Mouse (Mus musculus): ENCODE measurements at regions not wholly inside any gene's neighbourhood (a gene's known extent, or its start where the extent isn't known, plus 50 kb on each side); places are given as distances from the start of the nearest gene placed in this dataset.

GRCm38 (mm10) chr2:75034708-75035107, 209.1 kb downstream of the Mtx2 start:
- H3K9me3 ChIP-seq (replicated peaks), result no peaks in the 10 kb centered on the region
- H3K4me3 ChIP-seq (ENCODE audit: low read depth, low read length), result no peak overlapping the region
- H3K4me1 ChIP-seq (ENCODE audit: insufficient read depth, low read depth, low read length), result no peaks in the 10 kb centered on the region
- ATAC-seq (ENCODE audit: extremely low read depth, insufficient number of reproducible peaks, low FRiP score, poor library complexity, severe bottlenecking), result no peak
- no peaks in the 10 kb centered on the region for H3K27me3 ChIP-seq (ENCODE audit: insufficient read depth, low read length)
- H3K36me3 ChIP-seq (replicated peaks), result no peaks in the 10 kb centered on the region
- TF ChIP-seq CTCF (IDR thresholded peaks at IDR 0.05; ENCODE audit: low read depth, low read length) (no peak), TAL1 (conservative IDR thresholded peaks at IDR 0.05; ENCODE audit: low read depth, low read length) (no peak), GATA1 (IDR thresholded peaks at IDR 0.05; ENCODE audit: borderline replicate concordance, low read length) (no peak), GATA2 (IDR thresholded peaks at IDR 0.05; ENCODE audit: borderline replicate concordance, low read depth, low read length) (no peak), POLR2AphosphoS5 (IDR thresholded peaks at IDR 0.05; ENCODE audit: insufficient replicate concordance, low read depth, low read length) (no peak)
- DNase-seq (ENCODE audit: low spot score), result no peak

- TF ChIP-seq TAL1 (conservative IDR thresholded peaks at IDR 0.05; ENCODE audit: low read depth, low read length) (no peak), GATA1 (IDR thresholded peaks at IDR 0.05; ENCODE audit: borderline replicate concordance, low read length) (no peak), CTCF (IDR thresholded peaks at IDR 0.05; ENCODE audit: low read depth, low read length) (no peak), GATA2 (IDR thresholded peaks at IDR 0.05; ENCODE audit: borderline replicate concordance, low read depth, low read length) (no peak)
- H3K36me3 ChIP-seq (replicated peaks), result no peaks in the 10 kb centered on the region
- no peaks in the 10 kb centered on the region; the same call in 1 of the 2 replicates for H3K27me3 ChIP-seq (ENCODE audit: insufficient read depth, low read length)
- ATAC-seq (ENCODE audit: extremely low read depth, insufficient number of reproducible peaks, low FRiP score, poor library complexity, severe bottlenecking) (no peak), DNase-seq (ENCODE audit: low spot score) (no peak)
- no peak overlapping the region for H3K4me3 ChIP-seq (ENCODE audit: low read depth, low read length)
- no peaks in the 10 kb centered on the region for H3K4me1 ChIP-seq (ENCODE audit: insufficient read depth, low read depth, low read length)
- no peaks in the 10 kb centered on the region for H3K9me3 ChIP-seq (replicated peaks)
Observed at GRCm38 (mm10) chr2:75039066-75039465, 213.5 kb downstream of the Mtx2 start.

- ATAC-seq (ENCODE audit: extremely low read depth, insufficient number of reproducible peaks, low FRiP score, poor library complexity, severe bottlenecking) (no peak), DNase-seq (ENCODE audit: low spot score) (no peak)
- H3K9me3 ChIP-seq (replicated peaks), result no peaks in the 10 kb centered on the region
Observed at GRCm38 (mm10) chr2:75046892-75047291, 221.3 kb downstream of the Mtx2 start.

GRCm38 (mm10) chr2:75048071-75048470, 222.5 kb downstream of the Mtx2 start:
- Histone ChIP-seq H3K36me3 (replicated peaks) (no peaks in the 10 kb centered on the region), H3K4me3 (ENCODE audit: low read depth, low read length) (no peak overlapping the region), H3K9me3 (replicated peaks) (no peaks in the 10 kb centered on the region), H3K27me3 (ENCODE audit: insufficient read depth, low read length) (0 out of 2 replicates have a peak, but pooled peaks cover 3% of the 10 kb centered on the region), H3K4me1 (ENCODE audit: insufficient read depth, low read depth, low read length) (no peaks in the 10 kb centered on the region)
- no peak for ATAC-seq (ENCODE audit: extremely low read depth, insufficient number of reproducible peaks, low FRiP score, poor library complexity, severe bottlenecking)
- DNase-seq (ENCODE audit: low spot score), result no peak
- TF ChIP-seq CTCF (IDR thresholded peaks at IDR 0.05; ENCODE audit: low read depth, low read length) (no peak), GATA1 (IDR thresholded peaks at IDR 0.05; ENCODE audit: borderline replicate concordance, low read length) (no peak), POLR2AphosphoS5 (IDR thresholded peaks at IDR 0.05; ENCODE audit: insufficient replicate concordance, low read depth, low read length) (no peak), GATA2 (IDR thresholded peaks at IDR 0.05; ENCODE audit: borderline replicate concordance, low read depth, low read length) (no peak), TAL1 (conservative IDR thresholded peaks at IDR 0.05; ENCODE audit: low read depth, low read length) (no peak)

More at GRCm38 (mm10) chr2:75046892-75047291, 221.3 kb downstream of the Mtx2 start:
- Histone ChIP-seq H3K4me3 (ENCODE audit: low read depth, low read length) (no peak overlapping the region), H3K4me1 (ENCODE audit: insufficient read depth, low read depth, low read length) (no peaks in the 10 kb centered on the region), H3K36me3 (replicated peaks) (no peaks in the 10 kb centered on the region), H3K27me3 (ENCODE audit: insufficient read depth, low read length) (peaks cover 3% of the 10 kb centered on the region; the same call in 1 of the 2 replicates)
- no peak for TF ChIP-seq TAL1 (conservative IDR thresholded peaks at IDR 0.05; ENCODE audit: low read depth, low read length)

GRCm38 (mm10) chr2:75054474-75055186, 229.0 kb downstream of the Mtx2 start:
- Histone ChIP-seq H3K36me3 (replicated peaks) (no peaks in the 10 kb centered on the region), H3K27me3 (ENCODE audit: insufficient read depth, low read length) (peaks cover 10% of the 10 kb centered on the region; the same call in 1 of the 2 replicates), H3K4me1 (ENCODE audit: insufficient read depth, low read depth, low read length) (peaks cover 4% of the 10 kb centered on the region; the same call in 1 of the 2 replicates), H3K4me3 (ENCODE audit: low read depth, low read length) (no peak overlapping the region), H3K9me3 (replicated peaks) (no peaks in the 10 kb centered on the region)
- ATAC-seq (ENCODE audit: extremely low read depth, insufficient number of reproducible peaks, low FRiP score, poor library complexity, severe bottlenecking) (no peak), DNase-seq (ENCODE audit: low spot score) (no peak)
- TF ChIP-seq CTCF (IDR thresholded peaks at IDR 0.05; ENCODE audit: low read depth, low read length) (no peak), GATA2 (IDR thresholded peaks at IDR 0.05; ENCODE audit: borderline replicate concordance, low read depth, low read length) (no peak), POLR2AphosphoS5 (IDR thresholded peaks at IDR 0.05; ENCODE audit: insufficient replicate concordance, low read depth, low read length) (no peak), GATA1 (IDR thresholded peaks at IDR 0.05; ENCODE audit: borderline replicate concordance, low read length) (no peak), TAL1 (conservative IDR thresholded peaks at IDR 0.05; ENCODE audit: low read depth, low read length) (no peak)

GRCm38 (mm10) chr2:75055187-75055543, 229.6 kb downstream of the Mtx2 start:
- Histone ChIP-seq H3K27me3 (ENCODE audit: insufficient read depth, low read length) (peaks cover 12% of the 10 kb centered on the region; the same call in 1 of the 2 replicates), H3K4me3 (ENCODE audit: low read depth, low read length) (no peak overlapping the region), H3K9me3 (replicated peaks) (no peaks in the 10 kb centered on the region), H3K4me1 (ENCODE audit: insufficient read depth, low read depth, low read length) (peaks cover 4% of the 10 kb centered on the region; the same call in 1 of the 2 replicates), H3K36me3 (replicated peaks) (no peaks in the 10 kb centered on the region)
- TF ChIP-seq POLR2AphosphoS5 (IDR thresholded peaks at IDR 0.05; ENCODE audit: insufficient replicate concordance, low read depth, low read length), result no peak
- TF ChIP-seq CTCF (IDR thresholded peaks at IDR 0.05; ENCODE audit: low read depth, low read length), result 0 out of 2 replicates have a peak, but pooled peaks have one; percentile 25
- peak; percentile 40 for DNase-seq (ENCODE audit: low spot score)
- ATAC-seq (ENCODE audit: extremely low read depth, insufficient number of reproducible peaks, low FRiP score, poor library complexity, severe bottlenecking), result no peak

All from G1E (cell line).